Mouse (Mus musculus) cerebellum, adult 2 months (tissue): ENCODE measurements at regions not wholly inside any gene's neighbourhood (a gene's known extent, or its start where the extent isn't known, plus 50 kb on each side); places are given as distances from the start of the nearest gene placed in this dataset.

Experiments
- CTCF ChIP-seq: fragments of 200-500 bp; IDR thresholded peaks from 2 replicates; pipeline ENCODE4 v1.5.1; 2011; ENCODE audit warnings: low read depth, mild to moderate bottlenecking, control low read depth, low read length, moderate library complexity, borderline replicate concordance; ENCODE audit not compliant: insufficient read depth
- POLR2A ChIP-seq: fragments of 200-500 bp; IDR thresholded peaks from 2 replicates; pipeline ENCODE4 v1.6.1; 2011; ENCODE audit warnings: low read length, control low read depth, borderline replicate concordance; ENCODE audit not compliant: insufficient read depth

DNA sequence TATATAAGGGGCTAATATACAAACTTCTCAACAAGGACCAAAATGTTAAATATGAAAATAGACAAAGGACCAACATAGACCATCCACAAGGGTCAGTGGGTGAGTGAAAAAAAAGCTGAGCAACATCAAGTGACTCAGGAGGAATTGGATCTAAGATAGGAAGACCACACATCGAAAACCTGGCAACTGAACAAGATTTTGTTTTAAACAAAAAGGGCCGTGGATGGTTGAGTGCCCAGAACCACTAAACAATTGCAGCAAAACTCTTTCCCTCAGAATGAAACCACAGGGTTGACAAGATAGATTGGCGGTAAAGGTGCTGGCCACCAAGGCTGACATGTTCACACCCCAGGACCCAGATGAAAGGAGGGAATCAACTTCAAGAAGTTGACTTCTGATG is 215.7 kb upstream of the Gm5148 start:
- no peak for TF ChIP-seq POLR2A
- no peak for TF ChIP-seq CTCF
